Mouse (Mus musculus) ES-E14 (cell line): ENCODE results near the gene App.

Experiments used
- HCFC1 ChIP-seq: IDR thresholded peaks from 2 replicates; pipeline ENCODE4 v1.6.1; 2012; ENCODE audit warnings: low read length, inconsistent platforms, borderline replicate concordance; ENCODE audit not compliant: insufficient read depth
- ZNF384 ChIP-seq: IDR thresholded peaks from 2 replicates; pipeline ENCODE4 v1.6.1; 2012; ENCODE audit warnings: low read depth, low read length, inconsistent platforms

GRCm38 (mm10) chr16:84985340-84985739, 188.2 kb downstream of the App start:
- TF ChIP-seq HCFC1 (no peak), ZNF384 (no peak)
